ENCODE assay signal across 8 mouse cellular contexts in the genomic region with DNA sequence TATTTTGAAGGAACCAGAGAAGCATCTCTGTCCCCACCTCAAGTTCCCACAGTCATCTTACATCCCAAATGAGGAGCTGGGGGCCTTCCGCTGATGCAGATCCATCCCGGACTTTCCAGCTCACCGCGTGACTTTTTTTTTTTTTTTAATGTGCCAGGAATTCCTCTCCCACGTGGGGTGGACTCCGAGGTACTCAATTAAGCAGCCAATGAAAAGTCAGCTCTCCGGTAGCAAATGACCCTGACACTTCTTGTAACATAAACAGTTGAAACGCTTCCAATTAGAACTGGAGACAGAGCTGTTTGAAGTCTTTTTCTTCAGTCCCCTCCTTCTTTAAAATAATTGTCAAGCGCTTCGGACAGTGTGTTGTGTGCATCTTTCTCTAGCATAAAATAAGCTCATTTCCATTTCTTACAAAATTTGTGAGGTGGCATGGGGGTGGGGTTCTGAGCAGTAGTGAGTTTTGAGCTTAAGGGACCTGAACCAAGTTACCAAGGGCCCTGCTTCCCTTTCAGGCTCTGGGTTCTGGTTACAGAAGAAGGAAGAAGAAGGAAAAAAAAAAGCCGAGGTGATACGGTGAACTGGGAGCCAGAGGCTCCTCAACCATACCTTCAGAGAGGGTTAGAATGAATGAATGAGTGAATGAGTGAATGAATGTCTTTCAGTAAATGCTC. TPM values are rescaled to one million over a fixed set of nuclear protein-coding genes. Genes with fewer than 3 reads are reported as not detected.
DNase-seq lines count a peak whose midpoint lies in the region; ATAC-seq and TF ChIP-seq lines count a peak whose summit lies in the region.

No protein-coding gene starts in this region.

- H3K27me3 ChIP-seq in hindbrain, embryonic 10.5 days (ENCODE audit: insufficient read depth, poor library complexity, severe bottlenecking), result peaks cover 45% of the 10 kb centered on the region
- peaks cover 19% of the 10 kb centered on the region for H3K27me3 ChIP-seq in limb, embryonic 13.5 days
- peaks cover 6% of the 10 kb centered on the region; the same call in 1 of the 2 replicates for H3K27me3 ChIP-seq in midbrain, embryonic 16.5 days (ENCODE audit: control insufficient read depth, insufficient read depth, low read depth, low read length)

- no peak for TF ChIP-seq CTCF in embryonic fibroblast, embryonic 13.5 days (IDR thresholded peaks at IDR 0.05; ENCODE audit: borderline replicate concordance, insufficient read depth, low read length)

- peak; percentile 83 for DNase-seq in 3T3-L1 (ENCODE audit: low read depth, low spot score)
- DNase-seq in ZHBTc4 (ENCODE audit: low read depth, low spot score), result peak; percentile 93
- DNase-seq in hindbrain, embryonic 10.5 days (ENCODE audit: low spot score), result peak; percentile 90

- peak overlapping the region; percentile 61; the same call in 1 of the 2 replicates for H3K9ac ChIP-seq in limb, embryonic 13.5 days
- H3K9ac ChIP-seq in midbrain, embryonic 16.5 days (ENCODE audit: low read depth, low read length), result no peak overlapping the region

- no peak overlapping the region for H3K4me3 ChIP-seq in embryonic fibroblast, embryonic 13.5 days (ENCODE audit: insufficient read depth, low read length)
- peak overlapping the region; percentile 77 for H3K4me3 ChIP-seq in hindbrain, embryonic 10.5 days
- H3K4me3 ChIP-seq in limb, embryonic 13.5 days, result peak overlapping the region; percentile 38
- no peak overlapping the region for H3K4me3 ChIP-seq in midbrain, embryonic 16.5 days (ENCODE audit: low read depth, low read length)

- WGBS in hindbrain, embryonic 10.5 days, result under 1% methylated on average over 12 of the region's 12 CpGs
- 1% methylated on average over 12 of the region's 12 CpGs for WGBS in limb, embryonic 13.5 days
- 2% methylated on average over 12 of the region's 12 CpGs for WGBS in midbrain, embryonic 16.5 days

- no peaks in the 10 kb centered on the region for H3K36me3 ChIP-seq in hindbrain, embryonic 10.5 days
- no peaks in the 10 kb centered on the region for H3K36me3 ChIP-seq in limb, embryonic 13.5 days
- H3K36me3 ChIP-seq in midbrain, embryonic 16.5 days (ENCODE audit: control insufficient read depth, insufficient read depth, low read length), result no peaks in the 10 kb centered on the region

- no peak for TF ChIP-seq POLR2A in embryonic fibroblast, embryonic 13.5 days (IDR thresholded peaks at IDR 0.05; ENCODE audit: low read depth, low read length)

- peak overlapping the region; percentile 51 for H3K27ac ChIP-seq in embryonic fibroblast, embryonic 13.5 days (ENCODE audit: insufficient read depth, low read length)
- peak overlapping the region; percentile 85 for H3K27ac ChIP-seq in hindbrain, embryonic 10.5 days
- peak overlapping the region; percentile 87 for H3K27ac ChIP-seq in limb, embryonic 13.5 days
- H3K27ac ChIP-seq in midbrain, embryonic 16.5 days (ENCODE audit: low read length), result peak overlapping the region; percentile 70

- H3K4me1 ChIP-seq in embryonic fibroblast, embryonic 13.5 days (ENCODE audit: control insufficient read depth, insufficient read depth, low read length), result peaks cover 4% of the 10 kb centered on the region; the same call in 1 of the 2 replicates
- H3K4me1 ChIP-seq in hindbrain, embryonic 10.5 days (replicated peaks), result peaks cover 54% of the 10 kb centered on the region
- H3K4me1 ChIP-seq in limb, embryonic 13.5 days, result peaks cover 47% of the 10 kb centered on the region
- H3K4me1 ChIP-seq in midbrain, embryonic 16.5 days (ENCODE audit: control insufficient read depth, insufficient read depth, low read length), result peaks cover 27% of the 10 kb centered on the region

- H3K4me2 ChIP-seq in limb, embryonic 13.5 days (replicated peaks), result peak overlapping the region; percentile 72
- peak overlapping the region; percentile 55 for H3K4me2 ChIP-seq in midbrain, embryonic 16.5 days (ENCODE audit: low read length)

- H3K9me3 ChIP-seq in hindbrain, embryonic 10.5 days, result no peaks in the 10 kb centered on the region
- H3K9me3 ChIP-seq in limb, embryonic 13.5 days, result no peaks in the 10 kb centered on the region
- H3K9me3 ChIP-seq in midbrain, embryonic 16.5 days (replicated peaks; ENCODE audit: control insufficient read depth, low read length, poor library complexity, severe bottlenecking), result no peaks in the 10 kb centered on the region

- ATAC-seq in limb, embryonic 13.5 days (ENCODE audit: low FRiP score, low read depth), result no peak
- ATAC-seq in midbrain, embryonic 16.5 days, result no peak
- no peak for ATAC-seq in erythroblast, adult 5-6 weeks (replicated peaks; ENCODE audit: low FRiP score, poor library complexity, severe bottlenecking)
- no peak for ATAC-seq in megakaryocyte progenitor cell, adult 5-6 weeks (replicated peaks; ENCODE audit: poor library complexity)

RNA-seq across cellular contexts. Expression of a gene that starts 3.5 kb away (rescaled TPM):
- 51.5 and 63.9 TPM in 2 replicates for polyA plus RNA-seq in embryonic fibroblast, embryonic 13.5 days (2011; ENCODE audit: insufficient read length, low read depth, missing spikeins)
- 47.4 and 56.0 TPM in 2 replicates for polyA plus RNA-seq in hindbrain, embryonic 10.5 days (2016; fragmentation: Nextera tagmentation; extraction: Ambion mirVana)
- polyA plus RNA-seq in limb, embryonic 13.5 days (2015; fragmentation: Nextera tagmentation; extraction: Ambion mirVana), result 50.1 and 50.6 TPM in 2 replicates
- polyA plus RNA-seq in midbrain, embryonic 16.5 days (2015; fragmentation: Nextera tagmentation; extraction: Ambion mirVana), result 27.4 and 29.7 TPM in 2 replicates
- 10.8 and 24.0 TPM in 2 replicates for total RNA-seq in erythroblast, adult 5-6 weeks (2015; ENCODE audit: low replicate concordance)
- total RNA-seq in erythroblast, adult 5-6 weeks (2017; ENCODE audit: low replicate concordance), result 11.6 and 16.6 TPM in 2 replicates
- 65.2 and 66.2 TPM in 2 replicates for total RNA-seq in megakaryocyte progenitor cell, adult 5-6 weeks (2015)
- 48.0 and 50.5 TPM in 2 replicates for total RNA-seq in megakaryocyte progenitor cell, adult 5-6 weeks (2017)

Comparison
In these comparisons a context has a peak if more than half of its experiments do, and no peak if none do; other contexts are left out.
1. H3K4me3 ChIP-seq: peak in hindbrain, embryonic 10.5 days (single experiment) and limb, embryonic 13.5 days (single experiment); none in embryonic fibroblast, embryonic 13.5 days (single experiment) and midbrain, embryonic 16.5 days (single experiment).
2. Peak in every context shown above with its lines, with median percentiles within 50 percentile points of each other: DNase-seq and H3K27ac ChIP-seq.